Mouse (Mus musculus) small intestine, adult 2 months (tissue): ENCODE results near the gene Gm43738. TPM values are rescaled to one million over a fixed set of nuclear protein-coding genes. Genes with fewer than 3 reads are reported as not detected.

Source experiments
- H3K27ac ChIP-seq: fragments of 200-500 bp; 2 replicates; pipeline ENCODE4 v1.5.1; 2012; ENCODE audit warnings: low read depth, low read length, control low read depth, inconsistent platforms; ENCODE audit not compliant: insufficient read depth
- H3K27me3 ChIP-seq: fragments of 200-500 bp; 2 replicates; pipeline ENCODE4 v1.6.1; 2012; ENCODE audit warnings: mild to moderate bottlenecking, moderate library complexity, low read length, inconsistent platforms; ENCODE audit not compliant: control insufficient read depth, insufficient read depth
- H3K36me3 ChIP-seq: fragments of 200-500 bp; 2 replicates; pipeline ENCODE4 v1.6.1; 2012; ENCODE audit warnings: mild to moderate bottlenecking, low read length, control low read depth, inconsistent platforms; ENCODE audit not compliant: control insufficient read depth, insufficient read depth
- H3K4me1 ChIP-seq: fragments of 200-500 bp; 2 replicates; pipeline ENCODE4 v1.6.1; 2012; ENCODE audit warnings: low read length, inconsistent platforms, mixed read lengths; ENCODE audit not compliant: control insufficient read depth, insufficient read depth, insufficient read length
- H3K4me3 ChIP-seq: fragments of 200-500 bp; 2 replicates; pipeline ENCODE4 v1.5.1; 2012; ENCODE audit warnings: low read depth, mild to moderate bottlenecking, control low read depth, inconsistent platforms, low read length, moderate library complexity
- CTCF ChIP-seq: fragments of 200-500 bp; IDR thresholded peaks from 2 replicates; pipeline ENCODE4 v1.5.1; 2012; ENCODE audit warnings: low read depth, mild to moderate bottlenecking, control low read depth, inconsistent platforms, low read length, moderate library complexity, mixed read lengths; ENCODE audit not compliant: insufficient replicate concordance, insufficient read length; ENCODE audit errors: extremely low read depth
- POLR2A ChIP-seq: fragments of 200-500 bp; IDR thresholded peaks from 2 replicates; pipeline ENCODE4 v1.6.1; 2012; ENCODE audit warnings: low read depth, mild to moderate bottlenecking, control low read depth, inconsistent platforms, low read length, moderate library complexity
- WGBS: fragments of 180-500 bp; shearing (Covaris S2); methylation state at CpG from one replicate; pipeline ENCODE4 v1.1.7; 2018; 5-methylcytosine and 5-hydroxymethylcytosine counted together
- polyA plus RNA-seq: library from polyadenylated mRNA; depleted of rRNA; stranded (reverse); fragments of >200 nt; gene quantifications from 2 replicates; pipeline ENCODE4 v1.2.3, GENCODE M21; 2012

The Gm43738 gene
- polyA plus RNA-seq, 1 experiment: not detected

DNA sequence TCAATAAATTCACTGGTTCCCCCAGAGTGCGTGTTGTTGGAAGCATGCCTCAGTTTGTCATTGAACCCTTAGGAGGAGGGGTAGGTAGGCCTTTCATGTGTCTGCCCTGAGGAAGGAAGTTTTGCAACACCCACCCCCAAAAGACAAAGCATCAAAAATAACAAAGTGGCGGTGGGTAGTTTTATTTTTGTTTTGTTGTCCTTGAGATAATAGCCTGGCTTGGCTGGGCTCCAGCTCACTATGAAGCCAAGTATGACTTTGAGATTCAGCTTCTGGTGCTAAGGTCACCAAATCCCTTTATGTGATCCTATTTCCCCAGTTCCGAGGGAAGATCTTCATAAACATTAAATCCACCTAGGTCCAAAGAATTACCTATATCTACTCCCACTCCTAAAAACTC, 23.3 kb upstream of the Gm43738 start:
- Histone ChIP-seq H3K4me1 (no peaks in the 10 kb centered on the region), H3K27me3 (no peaks in the 10 kb centered on the region), H3K36me3 (no peaks in the 10 kb centered on the region), H3K4me3 (no peak overlapping the region), H3K27ac (no peak overlapping the region)
- TF ChIP-seq CTCF: no peak
- no peak for TF ChIP-seq POLR2A
- 60% methylated on average over 3 of the region's 3 CpGs for WGBS

DNA sequence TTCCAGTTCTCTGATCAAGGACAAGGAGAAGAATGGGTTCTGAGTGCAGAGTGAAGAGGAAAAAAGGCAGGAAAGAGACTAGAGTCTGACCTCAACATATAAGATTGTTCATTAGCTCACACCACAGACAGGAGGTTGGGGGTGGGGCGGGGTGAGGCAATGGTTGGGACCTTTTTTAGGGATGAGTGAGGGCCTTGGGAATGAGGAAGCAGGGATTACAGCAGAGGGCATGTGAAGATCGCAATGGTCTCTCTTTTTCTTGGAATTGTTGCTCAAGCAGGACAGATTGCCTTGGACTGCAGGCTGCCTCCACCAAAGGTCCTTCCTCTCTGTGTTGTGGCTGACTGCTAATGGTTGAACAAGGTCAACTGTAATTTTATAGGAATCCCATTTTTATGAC, 22.4 kb upstream of the Gm43738 start:
- Histone ChIP-seq H3K27me3 (no peaks in the 10 kb centered on the region), H3K4me3 (no peak overlapping the region), H3K4me1 (no peaks in the 10 kb centered on the region), H3K27ac (no peak overlapping the region), H3K36me3 (no peaks in the 10 kb centered on the region)
- no peak for TF ChIP-seq CTCF
- TF ChIP-seq POLR2A: no peak
- 60% methylated on average over 2 of the region's 2 CpGs for WGBS

DNA sequence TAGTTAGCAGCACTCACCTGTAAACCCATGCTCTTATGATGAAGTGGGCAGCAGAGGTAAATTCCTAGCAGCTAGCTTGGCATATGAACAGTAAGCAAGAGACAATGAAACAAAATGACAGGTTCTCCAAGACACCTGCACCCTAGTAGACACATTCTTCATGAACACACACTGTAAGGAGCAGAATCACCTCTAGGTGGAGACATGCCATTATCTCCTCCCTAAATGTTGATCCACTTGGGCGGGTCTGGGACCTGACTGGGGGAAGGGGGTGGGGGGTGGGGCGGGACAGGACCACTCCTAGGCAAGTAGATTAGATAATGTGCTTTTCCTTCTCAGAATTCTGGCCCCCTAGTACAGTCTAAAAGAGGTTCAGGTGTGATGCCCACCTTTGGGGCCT, 14.6 kb upstream of the Gm43738 start:
- Histone ChIP-seq H3K4me1 (peaks cover 2% of the 10 kb centered on the region; the same call in 1 of the 2 replicates), H3K27ac (no peak overlapping the region), H3K27me3 (no peaks in the 10 kb centered on the region; the same call in 1 of the 2 replicates), H3K36me3 (no peaks in the 10 kb centered on the region), H3K4me3 (no peak overlapping the region)
- TF ChIP-seq POLR2A: no peak
- TF ChIP-seq CTCF: peak; percentile 40; the same call in 1 of the 2 replicates
- WGBS: 0% methylated on average over 2 of the region's 2 CpGs

DNA sequence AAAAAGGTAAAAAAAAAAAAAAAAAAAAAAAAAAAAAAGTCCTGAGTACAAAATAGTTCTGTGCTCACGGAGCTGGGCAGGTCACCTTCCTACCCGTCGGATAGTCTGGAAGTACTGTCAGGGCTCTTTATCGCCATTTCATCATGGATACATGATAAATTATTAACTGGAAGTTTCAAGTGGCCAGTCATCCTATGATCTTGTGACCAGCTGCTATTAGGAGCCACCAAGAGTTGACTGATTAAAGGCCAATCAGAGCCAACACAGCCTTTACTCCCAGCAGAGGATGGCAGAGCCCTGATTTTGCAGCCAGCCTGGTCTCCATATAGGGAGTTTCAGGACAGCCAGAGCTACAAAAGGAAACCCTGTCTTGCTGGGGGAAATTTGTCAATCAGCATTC, 12.2 kb upstream of the Gm43738 start:
- TF ChIP-seq POLR2A: no peak; the same call in 1 of the 2 replicates
- no peak for TF ChIP-seq CTCF
- 39% methylated on average over 4 of the region's 4 CpGs for WGBS
- Histone ChIP-seq H3K4me3 (no peak overlapping the region), H3K27me3 (no peaks in the 10 kb centered on the region; the same call in 1 of the 2 replicates), H3K27ac (peak overlapping the region; percentile 16; the same call in 1 of the 2 replicates), H3K4me1 (peaks cover 2% of the 10 kb centered on the region; the same call in 1 of the 2 replicates), H3K36me3 (no peaks in the 10 kb centered on the region)

DNA sequence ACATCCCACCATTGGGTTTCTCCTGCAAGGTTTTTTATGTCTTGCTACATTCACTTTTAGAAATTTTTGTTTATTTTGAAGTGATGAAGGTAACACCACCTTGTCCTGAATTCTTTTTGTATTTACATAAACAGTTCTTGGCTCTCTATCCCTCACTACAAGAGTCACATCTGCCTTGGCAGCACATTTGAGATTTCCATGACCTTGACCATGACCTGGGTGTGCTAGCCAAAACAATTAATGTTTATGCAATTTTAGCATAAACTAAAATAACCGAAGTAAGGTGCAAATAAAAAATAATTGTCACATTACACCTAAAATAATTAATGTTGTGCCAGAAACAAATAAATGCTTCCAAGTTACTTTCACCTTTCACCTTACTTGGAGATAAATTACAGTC, 7.2 kb upstream of the Gm43738 start:
- 53% methylated on average over 1 of the region's 1 CpGs for whole genome bisulfite sequencing
- no peaks in the 10 kb centered on the region for H3K36me3 ChIP-seq
- H3K4me3 ChIP-seq: no peak overlapping the region
- H3K27me3 ChIP-seq: no peaks in the 10 kb centered on the region
- H3K27ac ChIP-seq: no peak overlapping the region
- H3K4me1 ChIP-seq: peaks cover under 1% of the 10 kb centered on the region; the same call in 1 of the 2 replicates
- TF ChIP-seq POLR2A: no peak
- no peak for TF ChIP-seq CTCF

DNA sequence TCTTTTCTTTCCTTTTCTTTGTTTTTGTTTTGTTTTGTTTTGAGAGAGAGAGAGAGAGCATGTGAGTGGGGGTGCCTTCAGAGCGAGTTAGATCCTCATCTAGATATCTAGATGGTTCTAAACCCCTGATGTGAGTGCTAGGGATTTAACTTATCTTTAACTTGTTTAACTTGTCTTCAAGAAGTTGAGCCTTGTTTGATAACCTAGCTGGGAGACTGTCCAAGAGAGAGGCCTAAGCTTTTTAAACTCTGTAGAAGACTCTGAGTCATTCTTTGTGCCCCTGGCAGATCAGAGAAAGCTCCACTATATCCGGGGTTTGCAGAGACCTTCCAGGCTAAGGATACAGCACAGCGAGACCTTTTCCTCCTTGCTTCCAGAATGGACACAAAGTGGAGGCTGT, 6.6 kb upstream of the Gm43738 start:
- H3K27ac ChIP-seq: no peak overlapping the region
- H3K36me3 ChIP-seq: no peaks in the 10 kb centered on the region
- no peaks in the 10 kb centered on the region for H3K4me1 ChIP-seq
- no peak for TF ChIP-seq POLR2A
- no peak for TF ChIP-seq CTCF
- WGBS: 38% methylated on average over 3 of the region's 3 CpGs
- no peaks in the 10 kb centered on the region for H3K27me3 ChIP-seq
- H3K4me3 ChIP-seq: no peak overlapping the region

DNA sequence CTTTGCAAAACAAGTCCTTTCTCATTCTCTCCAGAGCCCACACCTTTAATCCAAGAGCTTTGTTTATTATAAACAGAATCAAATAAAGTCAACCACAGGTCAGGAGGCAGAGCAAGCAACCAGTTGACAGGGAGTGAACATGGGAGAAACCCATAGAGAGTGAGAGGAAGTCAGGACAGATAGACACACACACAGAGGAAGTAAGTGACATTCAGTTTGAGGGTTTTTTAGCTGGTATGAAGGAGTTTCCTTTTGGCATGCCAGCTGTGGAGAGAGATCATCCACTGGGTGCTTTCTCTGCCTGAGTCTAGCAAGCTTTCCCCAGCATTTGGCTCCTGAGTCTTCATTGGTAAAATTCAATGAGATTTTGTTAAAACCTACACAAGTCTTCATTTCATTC, 6.0 kb upstream of the Gm43738 start:
- H3K4me3 ChIP-seq: no peak overlapping the region
- H3K27me3 ChIP-seq: no peaks in the 10 kb centered on the region
- no peaks in the 10 kb centered on the region for H3K36me3 ChIP-seq
- no peaks in the 10 kb centered on the region for H3K4me1 ChIP-seq
- TF ChIP-seq CTCF (no peak), POLR2A (no peak)
- H3K27ac ChIP-seq: no peak overlapping the region

DNA sequence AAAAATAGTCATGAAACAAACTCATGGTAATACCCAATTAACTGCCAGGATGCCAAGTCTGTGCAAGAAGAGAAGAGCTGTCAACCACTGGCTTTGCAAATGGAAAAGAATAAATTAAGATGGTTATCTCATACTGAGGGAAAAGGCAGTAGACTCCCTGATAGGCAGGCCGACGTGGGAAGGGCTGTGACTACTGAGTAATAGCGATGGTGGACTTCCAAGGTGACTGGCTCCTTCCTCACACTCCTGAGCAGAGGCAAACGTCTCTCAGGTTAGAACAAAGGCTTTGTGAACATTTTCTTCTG, 2.3 kb upstream of the Gm43738 start:
- Histone ChIP-seq H3K4me3 (no peak overlapping the region), H3K27me3 (no peaks in the 10 kb centered on the region), H3K27ac (no peak overlapping the region), H3K4me1 (peaks cover 3% of the 10 kb centered on the region; the same call in 1 of the 2 replicates), H3K36me3 (peaks cover 12% of the 10 kb centered on the region)
- no peak for TF ChIP-seq CTCF
- no peak for TF ChIP-seq POLR2A
- WGBS: 52% methylated on average over 4 of the region's 4 CpGs
